Mouse (Mus musculus) ES-E14 (cell line): ENCODE data around the gene Xrcc5. TPM values are rescaled to one million over a fixed set of nuclear protein-coding genes. Genes with fewer than 3 reads are reported as not detected.
A peak's percentile ranks its signal among the peaks of the same experiment; 100 is the strongest.

ENCODE experiments used
- DNase-seq: peaks from one replicate; pipeline ENCODE4 v3.0.0-alpha.2; 2013; ENCODE audit warnings: low read depth, low spot score
- H3K27ac ChIP-seq: 2 replicates; pipeline ENCODE4 v1.5.1; 2012; ENCODE audit warnings: low read depth, mild to moderate bottlenecking, low read length, moderate library complexity, mixed read lengths; ENCODE audit not compliant: poor library complexity, insufficient read depth, severe bottlenecking
- H3K36me3 ChIP-seq: 2 replicates; pipeline ENCODE4 v1.6.1; 2012; ENCODE audit warnings: mild to moderate bottlenecking, low read length, moderate library complexity, mixed read lengths; ENCODE audit not compliant: control insufficient read depth, poor library complexity, insufficient read depth, severe bottlenecking
- H3K4me1 ChIP-seq, 2 experiments: fragments of 150-350 bp in 1 of 2; sonication (generic) in 1 of 2; 2 replicates each; pipeline ENCODE4 v1.6.1; 2012; ENCODE audit warnings: low read length in 2 of 2, mild to moderate bottlenecking in 1 of 2, mixed read lengths in 1 of 2; ENCODE audit not compliant: control insufficient read depth in 2 of 2, insufficient read depth in 2 of 2, poor library complexity in 1 of 2
- H3K4me3 ChIP-seq, 2 experiments: fragments of 150-350 bp in 1 of 2; sonication (generic) in 1 of 2; 2 replicates each; pipeline ENCODE4 v1.5.1; 2012; ENCODE audit warnings: low read length in 2 of 2, low read depth in 1 of 2, mild to moderate bottlenecking in 1 of 2, mixed read lengths in 1 of 2; ENCODE audit not compliant: insufficient read depth in 1 of 2, poor library complexity in 1 of 2, severe bottlenecking in 1 of 2
- H3K9ac ChIP-seq: 2 replicates; pipeline ENCODE4 v1.6.1; 2012; ENCODE audit warnings: low read depth, mild to moderate bottlenecking, low read length, mixed read lengths; ENCODE audit not compliant: poor library complexity, insufficient read depth, severe bottlenecking
- H3K9me3 ChIP-seq: fragments of 150-350 bp; sonication (generic); 2 replicates; pipeline ENCODE4 v1.6.1; 2012; ENCODE audit warnings: low read depth, mild to moderate bottlenecking, low read length; ENCODE audit not compliant: control insufficient read depth, insufficient read depth
- CHD2 ChIP-seq: IDR thresholded peaks from 2 replicates; pipeline ENCODE4 v1.6.1; 2014; ENCODE audit warnings: mild to moderate bottlenecking, low read depth, low read length, inconsistent platforms
- HCFC1 ChIP-seq: IDR thresholded peaks from 2 replicates; pipeline ENCODE4 v1.6.1; 2012; ENCODE audit warnings: low read length, inconsistent platforms, borderline replicate concordance; ENCODE audit not compliant: insufficient read depth
- MAFK ChIP-seq: IDR thresholded peaks from 2 replicates; pipeline ENCODE4 v1.6.1; 2014; ENCODE audit warnings: mild to moderate bottlenecking, low read depth, low read length, inconsistent platforms; ENCODE audit not compliant: insufficient read depth
- ZC3H11A ChIP-seq: IDR thresholded peaks from 2 replicates; pipeline ENCODE4 v1.6.1; 2012; ENCODE audit warnings: low read depth, mild to moderate bottlenecking, inconsistent platforms, low read length, borderline replicate concordance
- ZNF384 ChIP-seq: IDR thresholded peaks from 2 replicates; pipeline ENCODE4 v1.6.1; 2012; ENCODE audit warnings: low read depth, low read length, inconsistent platforms
- in situ Hi-C, 2 experiments: fragments of 600-800 bp; cut with MboI; formaldehyde crosslinking; loops; one replicate each; pipeline ENCODE4 v1.15.1; 2025; ENCODE audit warnings: low sequenced_read_pairs in 2 of 2, inconsistent platforms in 1 of 2; ENCODE audit not compliant: unreplicated experiment in 2 of 2
- total RNA-seq: library from RNA; depleted of rRNA; stranded (reverse); fragments of 300-350 nt; gene quantifications from 2 replicates; pipeline ENCODE4 v1.2.3, GENCODE M21; 2012

Gene Xrcc5
- total RNA-seq, 1 experiment = 72.0 TPM

GRCm38 (mm10) chr1:72418744-72419655, 111.8 kb downstream of the Xrcc5 start:
- TF ChIP-seq ZNF384 = no peak
- no peak for TF ChIP-seq ZC3H11A
- TF ChIP-seq MAFK = no peak
- TF ChIP-seq HCFC1 = no peak
- no peak for TF ChIP-seq CHD2
- Histone ChIP-seq H3K9ac (no peak overlapping the region), H3K4me1 (no peaks in the 10 kb centered on the region), H3K4me3 (no peak overlapping the region), H3K36me3 (no peaks in the 10 kb centered on the region), H3K9me3 (no peaks in the 10 kb centered on the region), H3K27ac (no peak overlapping the region)
- in situ Hi-C loops = no loop called here
- DNase-seq = no peak

DNA sequence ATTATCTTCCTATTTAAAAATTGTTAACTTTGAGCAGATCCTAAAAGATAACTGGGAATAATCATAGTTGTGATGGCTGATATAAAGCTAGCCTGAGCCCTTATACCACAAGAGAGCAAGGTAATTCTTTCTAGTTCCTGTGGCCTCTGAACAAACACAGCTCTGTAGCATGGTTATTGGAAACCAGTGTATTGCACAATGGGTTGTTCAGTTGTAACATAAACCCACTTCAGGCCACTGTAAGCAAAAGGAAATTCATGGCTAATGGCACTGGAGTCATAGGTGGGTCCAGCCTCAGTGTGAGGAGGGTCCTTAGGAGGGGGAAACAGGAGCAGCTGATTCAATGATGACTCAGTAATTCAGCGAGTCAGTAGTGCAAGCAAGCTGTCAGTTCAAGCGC, 113.0 kb downstream of the Xrcc5 start:
- Histone ChIP-seq H3K27ac (no peak overlapping the region), H3K4me3 (no peak overlapping the region), H3K36me3 (no peaks in the 10 kb centered on the region), H3K9ac (no peak overlapping the region), H3K9me3 (no peaks in the 10 kb centered on the region), H3K4me1 (no peaks in the 10 kb centered on the region)
- TF ChIP-seq ZNF384 (no peak), ZC3H11A (no peak), HCFC1 (no peak), CHD2 (no peak), MAFK (no peak)
- in situ Hi-C loops = no loop called here
- no peak for DNase-seq

DNA sequence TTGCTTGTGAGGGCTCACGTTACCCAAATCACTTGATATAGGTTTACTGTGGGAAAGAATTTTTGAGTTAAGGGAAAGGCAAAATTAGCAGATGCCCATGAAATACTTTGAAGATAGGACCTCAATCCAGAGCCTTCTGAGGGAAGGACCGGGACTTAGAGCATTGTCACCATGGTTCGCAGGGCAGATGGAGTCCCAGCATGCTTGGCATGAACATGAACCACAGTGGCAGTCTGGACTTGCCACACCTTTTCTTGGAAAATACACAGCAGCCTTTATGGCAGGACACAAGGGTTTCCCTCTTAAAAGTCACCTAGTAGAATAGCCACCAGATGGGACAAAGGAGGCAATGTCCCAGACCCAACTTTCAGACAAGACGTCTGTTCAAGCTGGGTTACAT, 114.9 kb downstream of the Xrcc5 start:
- no peak for TF ChIP-seq ZNF384
- no peak for TF ChIP-seq HCFC1
- no peak for TF ChIP-seq MAFK
- no peak for TF ChIP-seq CHD2
- no peak for TF ChIP-seq ZC3H11A
- Histone ChIP-seq H3K9ac (no peak overlapping the region), H3K36me3 (no peaks in the 10 kb centered on the region), H3K4me1 (no peaks in the 10 kb centered on the region), H3K27ac (no peak overlapping the region), H3K4me3 (no peak overlapping the region), H3K9me3 (no peaks in the 10 kb centered on the region)
- no peak for DNase-seq
- in situ Hi-C loops = no loop called here

GRCm38 (mm10) chr1:72426456-72426855, 119.2 kb downstream of the Xrcc5 start:
- TF ChIP-seq ZC3H11A = no peak
- TF ChIP-seq CHD2 = no peak
- TF ChIP-seq MAFK = no peak
- TF ChIP-seq ZNF384 = no peak
- no peak for TF ChIP-seq HCFC1
- in situ Hi-C loops = no loop called here
- Histone ChIP-seq H3K4me1 (no peaks in the 10 kb centered on the region; a peak in 1 of 4 replicates), H3K4me3 (no peak overlapping the region), H3K9ac (no peak overlapping the region), H3K27ac (no peak overlapping the region), H3K36me3 (no peaks in the 10 kb centered on the region), H3K9me3 (no peaks in the 10 kb centered on the region)
- DNase-seq = peak; percentile 29
